ENCODE assay signal across 8 mouse cellular contexts in genomic region chr13:55600657-55601056, GRCm38 (mm10). TPM values are rescaled to one million over a fixed set of nuclear protein-coding genes. Genes with fewer than 3 reads are reported as not detected.
DNase-seq lines count a peak whose midpoint lies in the region; ATAC-seq and TF ChIP-seq lines count a peak whose summit lies in the region.

No protein-coding gene starts in this region.

- no peaks in the 10 kb centered on the region for H3K9me3 ChIP-seq in G1E (replicated peaks)
- no peaks in the 10 kb centered on the region for H3K9me3 ChIP-seq in forebrain, embryonic 15.5 days
- H3K9me3 ChIP-seq in liver, embryonic 11.5 days (ENCODE audit: control insufficient read depth, low read length), result no peaks in the 10 kb centered on the region

- ATAC-seq in G1E (ENCODE audit: extremely low read depth, insufficient number of reproducible peaks, low FRiP score, poor library complexity, severe bottlenecking), result peak; percentile 78
- no peak for ATAC-seq in forebrain, embryonic 15.5 days (replicated peaks)
- peak; percentile 54 for ATAC-seq in liver, embryonic 11.5 days (replicated peaks; ENCODE audit: low FRiP score)
- peak; percentile 79 for ATAC-seq in monocyte, adult 5-6 weeks (replicated peaks; ENCODE audit: insufficient number of reproducible peaks, low FRiP score, low TSS enrichment, poor library complexity, severe bottlenecking)

- 25% methylated on average over 9 of the region's 9 CpGs for WGBS in forebrain, embryonic 15.5 days
- 13% methylated on average over 9 of the region's 9 CpGs for WGBS in liver, embryonic 11.5 days

- H3K4me3 ChIP-seq in G1E (ENCODE audit: low read depth, low read length), result peak overlapping the region; percentile 97
- peak overlapping the region; percentile 70 for H3K4me3 ChIP-seq in forebrain, embryonic 15.5 days
- peak overlapping the region; percentile 89 for H3K4me3 ChIP-seq in liver, embryonic 11.5 days (ENCODE audit: low read depth, low read length)

- peak overlapping the region; percentile 59 for H3K4me2 ChIP-seq in forebrain, embryonic 15.5 days (replicated peaks)
- H3K4me2 ChIP-seq in liver, embryonic 11.5 days, result peak overlapping the region; percentile 91

- H3K27ac ChIP-seq in forebrain, embryonic 15.5 days (replicated peaks), result peak overlapping the region; percentile 72; the same call in 1 of the 2 replicates
- no peak overlapping the region for H3K27ac ChIP-seq in liver, embryonic 11.5 days (ENCODE audit: low read depth, low read length)

- H3K36me3 ChIP-seq in G1E (replicated peaks), result peaks cover 64% of the 10 kb centered on the region
- H3K36me3 ChIP-seq in forebrain, embryonic 15.5 days, result peaks cover 24% of the 10 kb centered on the region
- peaks cover 21% of the 10 kb centered on the region for H3K36me3 ChIP-seq in liver, embryonic 11.5 days (ENCODE audit: control insufficient read depth, insufficient read depth, low read length)

- peak; percentile 26 for DNase-seq in embryo, embryonic 10 days (ENCODE audit: low spot score)
- DNase-seq in embryo, embryonic 9.5 days (ENCODE audit: extremely low spot score), result no peak
- DNase-seq in G1E (ENCODE audit: low spot score), result peak; percentile 60
- no peak for DNase-seq in liver, embryonic 11.5 days (ENCODE audit: low spot score)
- no peak for DNase-seq in urinary bladder, postnatal 4 days (ENCODE audit: low spot score in 2 of 2)
- DNase-seq in layer of hippocampus, postnatal 10 days (ENCODE audit: low spot score in 2 of 2), result no peak

- H3K9ac ChIP-seq in forebrain, embryonic 15.5 days (replicated peaks), result peak overlapping the region; percentile 95
- peak overlapping the region; percentile 81 for H3K9ac ChIP-seq in liver, embryonic 11.5 days (ENCODE audit: low read depth, low read length)

- H3K27me3 ChIP-seq in G1E (ENCODE audit: insufficient read depth, low read length), result no peaks in the 10 kb centered on the region
- no peaks in the 10 kb centered on the region for H3K27me3 ChIP-seq in forebrain, embryonic 15.5 days
- H3K27me3 ChIP-seq in liver, embryonic 11.5 days (replicated peaks; ENCODE audit: control insufficient read depth, insufficient read depth, low read length), result no peaks in the 10 kb centered on the region

- peaks cover 35% of the 10 kb centered on the region for H3K4me1 ChIP-seq in G1E (ENCODE audit: insufficient read depth, low read depth, low read length)
- peaks cover 26% of the 10 kb centered on the region for H3K4me1 ChIP-seq in forebrain, embryonic 15.5 days
- H3K4me1 ChIP-seq in liver, embryonic 11.5 days (replicated peaks; ENCODE audit: control insufficient read depth, insufficient read depth, low read length), result peaks cover 9% of the 10 kb centered on the region

- no peak for TF ChIP-seq CTCF in G1E (IDR thresholded peaks at IDR 0.05; ENCODE audit: low read depth, low read length)

RNA-seq across cellular contexts. Expression of gene B4galt7, which starts 1.0 kb away (rescaled TPM):
- 7.4 and 10.6 TPM in 2 replicates for total RNA-seq in G1E (2014; fragmentation: Nextera tagmentation)
- total RNA-seq in G1E (2017), result 16.7 and 17.6 TPM in 2 replicates
- 15.2 and 15.4 TPM in 2 replicates for polyA plus RNA-seq in G1E (2012)
- polyA plus RNA-seq in forebrain, embryonic 15.5 days (2015; fragmentation: Nextera tagmentation; extraction: Ambion mirVana), result 36.2 and 39.0 TPM in 2 replicates
- polyA plus RNA-seq in liver, embryonic 11.5 days (2014; fragmentation: Nextera tagmentation; extraction: Ambion mirVana), result 16.0 and 16.4 TPM in 2 replicates
- total RNA-seq in monocyte, adult 5-6 weeks (2017), result 23.1 to 47.1 TPM (median 26.2 TPM) in 3 replicates
- 10 to 100 TPM; 23.1 to 23.8 TPM for total RNA-seq in layer of hippocampus, postnatal 10 days (2021)

RNA-seq across cellular contexts. Expression of gene Caml, which starts 22.1 kb away (rescaled TPM):
- 27.2 and 27.4 TPM in 2 replicates for total RNA-seq in G1E (2014; fragmentation: Nextera tagmentation)
- total RNA-seq in G1E (2017), result 33.8 and 37.2 TPM in 2 replicates
- polyA plus RNA-seq in G1E (2012), result 24.5 and 25.2 TPM in 2 replicates
- 97.2 and 97.4 TPM in 2 replicates for polyA plus RNA-seq in forebrain, embryonic 15.5 days (2015; fragmentation: Nextera tagmentation; extraction: Ambion mirVana)
- 35.8 and 36.2 TPM in 2 replicates for polyA plus RNA-seq in liver, embryonic 11.5 days (2014; fragmentation: Nextera tagmentation; extraction: Ambion mirVana)
- total RNA-seq in monocyte, adult 5-6 weeks (2017), result 26.6 to 41.4 TPM (median 37.6 TPM) in 3 replicates
- total RNA-seq in layer of hippocampus, postnatal 10 days (2021), result 10 to 100 TPM; 51.5 to 59.9 TPM

RNA-seq across cellular contexts. Expression of gene Tmed9, which starts 27.1 kb away (rescaled TPM):
- total RNA-seq in G1E (2014; fragmentation: Nextera tagmentation) (46.5 and 56.7 TPM in 2 replicates), G1E (2017) (100 and 102 TPM in 2 replicates)
- polyA plus RNA-seq in G1E (2012), result 149 and 172 TPM in 2 replicates
- polyA plus RNA-seq in forebrain, embryonic 15.5 days (2015; fragmentation: Nextera tagmentation; extraction: Ambion mirVana), result 95.0 and 113 TPM in 2 replicates
- polyA plus RNA-seq in liver, embryonic 11.5 days (2014; fragmentation: Nextera tagmentation; extraction: Ambion mirVana), result 58.7 and 61.9 TPM in 2 replicates
- 150 to 192 TPM (median 183 TPM) in 3 replicates for total RNA-seq in monocyte, adult 5-6 weeks (2017)
- 100 to 1,000 TPM; 127 to 128 TPM for total RNA-seq in layer of hippocampus, postnatal 10 days (2021)

RNA-seq across cellular contexts. Expression of gene Fam193b, which starts 29.7 kb away (rescaled TPM):
- total RNA-seq in G1E (2014; fragmentation: Nextera tagmentation), result 54.4 and 65.4 TPM in 2 replicates
- total RNA-seq in G1E (2017), result 23.3 and 25.8 TPM in 2 replicates
- 57.3 and 68.0 TPM in 2 replicates for polyA plus RNA-seq in G1E (2012)
- polyA plus RNA-seq in forebrain, embryonic 15.5 days (2015; fragmentation: Nextera tagmentation; extraction: Ambion mirVana), result 62.4 and 64.3 TPM in 2 replicates
- 18.7 and 25.3 TPM in 2 replicates for polyA plus RNA-seq in liver, embryonic 11.5 days (2014; fragmentation: Nextera tagmentation; extraction: Ambion mirVana)
- 37.8 to 73.6 TPM (median 40.6 TPM) in 3 replicates for total RNA-seq in monocyte, adult 5-6 weeks (2017)
- 10 to 100 TPM; 61.9 to 82.4 TPM for total RNA-seq in layer of hippocampus, postnatal 10 days (2021)

RNA-seq across cellular contexts. Expression of gene Ddx46, which starts 34.2 kb away (rescaled TPM):
- 86.6 and 93.9 TPM in 2 replicates for total RNA-seq in G1E (2014; fragmentation: Nextera tagmentation)
- 92.4 and 129 TPM in 2 replicates for total RNA-seq in G1E (2017)
- 29.9 and 38.6 TPM in 2 replicates for polyA plus RNA-seq in G1E (2012)
- 33.8 TPM in 2 replicates for polyA plus RNA-seq in forebrain, embryonic 15.5 days (2015; fragmentation: Nextera tagmentation; extraction: Ambion mirVana)
- 51.5 and 54.0 TPM in 2 replicates for polyA plus RNA-seq in liver, embryonic 11.5 days (2014; fragmentation: Nextera tagmentation; extraction: Ambion mirVana)
- 123 to 183 TPM (median 145 TPM) in 3 replicates for total RNA-seq in monocyte, adult 5-6 weeks (2017)
- total RNA-seq in layer of hippocampus, postnatal 10 days (2021), result 10 to 100 TPM; 49.4 to 55.2 TPM

Comparison
In these comparisons a context has a peak if more than half of its experiments do, and no peak if none do; other contexts are left out.
1. DNase-seq: peak in embryo, embryonic 10 days (single experiment) and G1E (single experiment); none in embryo, embryonic 9.5 days (single experiment), liver, embryonic 11.5 days (single experiment), urinary bladder, postnatal 4 days (0 of 2) and layer of hippocampus, postnatal 10 days (0 of 2).
2. Peak in every context shown above with its lines, with median percentiles within 50 percentile points of each other: H3K4me3 ChIP-seq.